ENCODE assay signal across 8 mouse cellular contexts in genomic region chr2:79511676-79512323, GRCm38 (mm10). TPM values are rescaled to one million over a fixed set of nuclear protein-coding genes. Genes with fewer than 3 reads are reported as not detected.
DNase-seq lines count a peak whose midpoint lies in the region; ATAC-seq and TF ChIP-seq lines count a peak whose summit lies in the region.

No protein-coding gene starts in this region.

- dilution Hi-C loops in CH12.LX (cut with MboI; ENCODE audit: extremely low pct_ligation_motif_present, extremely low pct_unique_long_range_greater_than_20kb, low sequenced_read_pairs), result no loop called here

- no peak overlapping the region for H3K27ac ChIP-seq in CH12.LX (ENCODE audit: insufficient read depth, low read depth)
- H3K27ac ChIP-seq in forebrain, postnatal 0 days (ENCODE audit: low read depth, low read length), result no peak overlapping the region
- H3K27ac ChIP-seq in layer of hippocampus, adult 2 months, result peak overlapping the region; percentile 77

- TF ChIP-seq EP300 in CH12.LX (IDR thresholded peaks at IDR 0.05; ENCODE audit: low read length), result no peak

- in situ Hi-C loops in CH12.LX (cut with MboI; ENCODE audit: low pct_ligation_motif_present, low pct_unique_long_range_greater_than_20kb, low sequenced_read_pairs), result no loop called here

- 28% methylated on average over 11 of the region's 11 CpGs for whole genome bisulfite sequencing in forebrain, postnatal 0 days

- TF ChIP-seq POLR2A in CH12.LX (IDR thresholded peaks at IDR 0.05; ENCODE audit: low read depth, low read length), result no peak

- H3K27me3 ChIP-seq in CH12.LX (replicated peaks), result no peaks in the 10 kb centered on the region
- no peaks in the 10 kb centered on the region for H3K27me3 ChIP-seq in forebrain, postnatal 0 days (ENCODE audit: insufficient read depth, low read length)

- TF ChIP-seq CTCF in CH12.LX (conservative IDR thresholded peaks at IDR 0.05 in 1 of 2, IDR thresholded peaks at IDR 0.05 in 1 of 2; ENCODE audit: low read depth in 2 of 2, low read length in 2 of 2), result peak; percentile 59 to 86; a peak in 3 of 4 replicates
- TF ChIP-seq CTCF in forebrain, postnatal 0 days (IDR thresholded peaks at IDR 0.05; ENCODE audit: low read depth), result peak; percentile 76
- peak; percentile 94 for TF ChIP-seq CTCF in layer of hippocampus, adult 2 months (conservative IDR thresholded peaks at IDR 0.05)

- no peak overlapping the region for H3K9ac ChIP-seq in CH12.LX (ENCODE audit: insufficient read depth, low read depth)
- H3K9ac ChIP-seq in forebrain, postnatal 0 days, result no peak overlapping the region

- peak; percentile 16; the same call in 1 of the 2 replicates for ATAC-seq in forebrain, postnatal 0 days
- ATAC-seq in hematopoietic stem cell, adult 5-6 weeks (replicated peaks in 1 of 2; ENCODE audit: insufficient read depth in 1 of 2, low FRiP score in 2 of 2, low TSS enrichment in 1 of 2, low read depth in 1 of 2, poor library complexity in 2 of 2, severe bottlenecking in 2 of 2), result peak; percentile 69 to 83; a peak in 3 of 4 replicates

- no peaks in the 10 kb centered on the region for H3K79me2 ChIP-seq in CH12.LX (replicated peaks; ENCODE audit: control insufficient read depth, extremely low read depth, insufficient read depth, poor library complexity, severe bottlenecking)

- no peaks in the 10 kb centered on the region for H3K9me3 ChIP-seq in CH12.LX (replicated peaks; ENCODE audit: low read length)
- H3K9me3 ChIP-seq in forebrain, postnatal 0 days (ENCODE audit: low read length), result no peaks in the 10 kb centered on the region

- H3K4me2 ChIP-seq in CH12.LX (ENCODE audit: insufficient read depth, low read depth, poor library complexity, severe bottlenecking), result peak overlapping the region; percentile 88
- H3K4me2 ChIP-seq in forebrain, postnatal 0 days (ENCODE audit: low read depth), result peak overlapping the region; percentile 29

- peaks cover 5 to 8% of the 10 kb centered on the region in 2 experiments for H3K4me1 ChIP-seq in CH12.LX (ENCODE audit: control insufficient read depth in 1 of 2, insufficient read depth in 2 of 2)
- no peaks in the 10 kb centered on the region for H3K4me1 ChIP-seq in forebrain, postnatal 0 days (ENCODE audit: insufficient read depth)

- DNase-seq in CH12.LX (ENCODE audit: extremely low read depth), result peak; percentile 81
- DNase-seq in cerebellum, adult 11-12 months, result peak; percentile 61
- DNase-seq in forebrain, postnatal 0 days, result peak; percentile 88
- peak; percentile 73 to 85 for DNase-seq in layer of hippocampus, adult 2 months (ENCODE audit: low spot score in 2 of 2)
- DNase-seq in lung, adult 18-20 months, result peak; percentile 65 to 70
- peak; percentile 52 for DNase-seq in ovary, postnatal 14 days (ENCODE audit: low spot score)
- peak; percentile 77 for DNase-seq in thymus, postnatal 4 days

- peak; percentile 77 for TF ChIP-seq RAD21 in CH12.LX (IDR thresholded peaks at IDR 0.05; ENCODE audit: low read depth, low read length)

- peak overlapping the region in 2 of 3 experiments; percentile 31 to 42 for H3K4me3 ChIP-seq in CH12.LX (replicated peaks in 1 of 3; ENCODE audit: low read depth in 2 of 3, low read length in 2 of 3, poor library complexity in 1 of 3)
- H3K4me3 ChIP-seq in forebrain, postnatal 0 days (ENCODE audit: low read depth, low read length), result no peak overlapping the region
- H3K4me3 ChIP-seq in layer of hippocampus, adult 2 months, result peak overlapping the region; percentile 42

- no peaks in the 10 kb centered on the region for H3K36me3 ChIP-seq in CH12.LX (replicated peaks in 1 of 2; ENCODE audit: control insufficient read depth in 1 of 2, insufficient read depth in 1 of 2, low read length in 1 of 2)
- H3K36me3 ChIP-seq in forebrain, postnatal 0 days (ENCODE audit: insufficient read depth), result no peaks in the 10 kb centered on the region

TF ChIP-seq in CH12.LX, 34 proteins besides CTCF, POLR2A, EP300 and RAD21:
- TF ChIP-seq SMC3 (IDR thresholded peaks at IDR 0.05; ENCODE audit: low read depth, low read length), result peak; percentile 67
- TF ChIP-seq ZNF384 (IDR thresholded peaks at IDR 0.05; ENCODE audit: low read depth, low read length), result no peak; the same call in 1 of the 2 replicates
- no peak for TF ChIP-seq MAFK (IDR thresholded peaks at IDR 0.05; ENCODE audit: insufficient replicate concordance, low read length)
- TF ChIP-seq ZC3H11A (IDR thresholded peaks at IDR 0.05; ENCODE audit: low read depth, low read length), result 0 out of 2 replicates have a peak, but pooled peaks have one; percentile 6
- peak; percentile 39; the same call in 1 of the 2 replicates for TF ChIP-seq IRF4 (IDR thresholded peaks at IDR 0.05; ENCODE audit: low read depth, low read length)
- TF ChIP-seq CHD2 (IDR thresholded peaks at IDR 0.05; ENCODE audit: low read length), result no peak

RNA-seq across cellular contexts. Expression of gene Cerkl, which starts 55.2 kb away (rescaled TPM):
- total RNA-seq in CH12.LX (2012; rRNA removed) (16.6 and 19.6 TPM in 2 replicates), CH12.LX (2014; rRNA removed) (10.9 and 12.2 TPM in 2 replicates)
- 15.6 and 18.1 TPM in 2 replicates for polyA plus RNA-seq in CH12.LX (2012; ENCODE audit: insufficient read length, low read depth)
- 0.15 and 0.52 TPM in 2 replicates for total RNA-seq in forebrain, postnatal 0 days (2014; rRNA removed)
- polyA plus RNA-seq in forebrain, postnatal 0 days (2015; fragmentation: Nextera tagmentation; extraction: Ambion mirVana), result 1.1 and 1.2 TPM in 2 replicates
- total RNA-seq in hematopoietic stem cell, adult 5-6 weeks (2017), result 7.8 and 8.7 TPM in 2 replicates
- 10 to 100 TPM in 1 of 2 experiments, 1 to 10 TPM in 1; 7.0 to 10.4 TPM for total RNA-seq in layer of hippocampus, adult 2 months (2021)

RNA-seq across cellular contexts. Expression of gene Neurod1, which starts 55.2 kb away (rescaled TPM):
- total RNA-seq in CH12.LX (2012; rRNA removed) (not detected in 2 replicates), CH12.LX (2014; rRNA removed) (not detected in 2 replicates)
- not detected in 2 replicates for polyA plus RNA-seq in CH12.LX (2012; ENCODE audit: insufficient read length, low read depth)
- total RNA-seq in forebrain, postnatal 0 days (2014; rRNA removed), result 14.2 and 15.9 TPM in 2 replicates
- 29.8 and 43.0 TPM in 2 replicates for polyA plus RNA-seq in forebrain, postnatal 0 days (2015; fragmentation: Nextera tagmentation; extraction: Ambion mirVana)
- not detected in 2 replicates for total RNA-seq in hematopoietic stem cell, adult 5-6 weeks (2017)
- total RNA-seq in layer of hippocampus, adult 2 months (2021), result 10 to 100 TPM; 32.7 to 33.1 TPM

Comparison
In these comparisons a context has a peak if more than half of its experiments do, and no peak if none do; other contexts are left out.
1. RNA of gene Neurod1, which starts 55.2 kb away (total RNA-seq): 32.7 to 33.1 TPM in layer of hippocampus, adult 2 months and 14.2 to 15.9 TPM in forebrain, postnatal 0 days; not detected in CH12.LX and not detected in hematopoietic stem cell, adult 5-6 weeks; every median in the first group is over 10 times any median in the second.
2. Peak in every context shown above with its lines, with median percentiles within 50 percentile points of each other: DNase-seq and CTCF ChIP-seq.